Mouse (Mus musculus) liver, embryonic 14.5 days (tissue): ENCODE measurements around the gene Ralgps1.

Experiments used
- CTCF ChIP-seq: IDR thresholded peaks from 2 replicates; pipeline ENCODE4 v1.5.1; 2016; ENCODE audit warnings: antibody characterized with exemption, low read depth, control low read depth
- EP300 ChIP-seq: IDR thresholded peaks from 2 replicates; pipeline ENCODE4 v1.6.1; 2016; ENCODE audit warnings: antibody characterized with exemption, low read depth

GRCm38 (mm10) chr2:33268384-33269131 lies 102.7 kb downstream of the Ralgps1 start:
- TF ChIP-seq CTCF (no peak), EP300 (no peak)
